9 mouse cellular contexts compared by ENCODE assay signal in genomic region chr2:85246506-85247082, GRCm38 (mm10). TPM values are rescaled to one million over a fixed set of nuclear protein-coding genes. Genes with fewer than 3 reads are reported as not detected.
A peak's percentile ranks its signal among the peaks of the same experiment; 100 is the strongest.
DNase-seq lines count a peak whose midpoint lies in the region; ATAC-seq and TF ChIP-seq lines count a peak whose summit lies in the region.
"Had no signal": no experiment of that assay in that cellular context is flagged by ENCODE, and none has a peak within 500 bp of the region (broad histone marks: within the 10 kb centered on the region; RNA-seq: fewer than 3 reads in every experiment).

No protein-coding gene starts in this region.

- TF ChIP-seq CTCF in bone marrow, adult 2 months (IDR thresholded peaks at IDR 0.05; ENCODE audit: control insufficient read depth, insufficient read depth, low read length) = peak; percentile 98
- TF ChIP-seq CTCF in kidney, postnatal 0 days (IDR thresholded peaks at IDR 0.05; ENCODE audit: low read depth) = peak; percentile 95
- peak; percentile 92 for TF ChIP-seq CTCF in liver, embryonic 14.5 days (IDR thresholded peaks at IDR 0.05; ENCODE audit: low read depth)
- TF ChIP-seq CTCF in testis, adult 2 months (IDR thresholded peaks at IDR 0.05; ENCODE audit: control insufficient read depth, insufficient read depth, insufficient replicate concordance, low read depth, low read length) = peak; percentile 95

- no peak overlapping the region for H3K4me2 ChIP-seq in heart, embryonic 14.5 days (ENCODE audit: low read length)
- no peak overlapping the region for H3K4me2 ChIP-seq in kidney, postnatal 0 days (ENCODE audit: low read length)
- no peak overlapping the region for H3K4me2 ChIP-seq in liver, embryonic 14.5 days (ENCODE audit: low read depth)
- no peak overlapping the region for H3K4me2 ChIP-seq in neural tube, embryonic 14.5 days (ENCODE audit: low read depth, low read length)
- H3K4me2 ChIP-seq: embryonic facial prominence, embryonic 12.5 days had no signal

- peak; percentile 69 to 71 for DNase-seq in B cell, adult 2 months
- peak; percentile 79 for DNase-seq in kidney, postnatal 0 days (ENCODE audit: low spot score)
- peak; percentile 3 to 14 (median 7) for DNase-seq in liver, embryonic 14.5 days (ENCODE audit: low read depth in 3 of 3, low spot score in 3 of 3)

- ATAC-seq in erythroblast, adult 5-6 weeks (replicated peaks; ENCODE audit: low FRiP score, poor library complexity, severe bottlenecking) = peak; percentile 88
- ATAC-seq in heart, embryonic 14.5 days (ENCODE audit: insufficient number of reproducible peaks, insufficient read depth, low FRiP score, low read depth) = peak; percentile 56; the same call in 1 of the 2 replicates
- ATAC-seq in kidney, postnatal 0 days (replicated peaks; ENCODE audit: low FRiP score, low read depth) = 0 out of 2 replicates have a peak, but pooled peaks have one; percentile 69
- no peak for ATAC-seq in liver, embryonic 14.5 days (ENCODE audit: insufficient read depth)
- peak; percentile 92 for ATAC-seq in neural tube, embryonic 14.5 days (ENCODE audit: low read depth)

- no peak overlapping the region for H3K9ac ChIP-seq in heart, embryonic 14.5 days (ENCODE audit: low read length)
- H3K9ac ChIP-seq in kidney, postnatal 0 days (ENCODE audit: low read depth, low read length) = no peak overlapping the region
- no peak overlapping the region for H3K9ac ChIP-seq in liver, embryonic 14.5 days (replicated peaks)
- no peak overlapping the region for H3K9ac ChIP-seq in neural tube, embryonic 14.5 days (replicated peaks; ENCODE audit: low read depth, low read length)
- H3K9ac ChIP-seq: embryonic facial prominence, embryonic 12.5 days had no signal

- TF ChIP-seq EP300 in liver, embryonic 14.5 days (IDR thresholded peaks at IDR 0.05; ENCODE audit: low read depth) = no peak

- H3K4me1 ChIP-seq in bone marrow, adult 2 months (ENCODE audit: control insufficient read depth, insufficient read depth, low read length) = no peaks in the 10 kb centered on the region
- peaks cover 0 to 3% of the 10 kb centered on the region in 2 experiments; a peak in 1 of 4 replicates for H3K4me1 ChIP-seq in heart, embryonic 14.5 days (ENCODE audit: control insufficient read depth in 2 of 2, insufficient read depth in 2 of 2, low read length in 2 of 2)
- H3K4me1 ChIP-seq in kidney, postnatal 0 days (replicated peaks; ENCODE audit: insufficient read depth, low read length) = no peaks in the 10 kb centered on the region
- H3K4me1 ChIP-seq in liver, embryonic 14.5 days (replicated peaks; ENCODE audit: control insufficient read depth in 2 of 2, insufficient read depth in 2 of 2, low read length in 1 of 2) = no peaks in the 10 kb centered on the region
- H3K4me1 ChIP-seq in neural tube, embryonic 14.5 days (ENCODE audit: control insufficient read depth, insufficient read depth, low read length) = no peaks in the 10 kb centered on the region
- no peaks in the 10 kb centered on the region for H3K4me1 ChIP-seq in testis, adult 2 months (ENCODE audit: control insufficient read depth, insufficient read depth, low read length)
- H3K4me1 ChIP-seq: embryonic facial prominence, embryonic 12.5 days had no signal

- no peaks in the 10 kb centered on the region for H3K36me3 ChIP-seq in heart, embryonic 14.5 days (ENCODE audit: control insufficient read depth, insufficient read depth, low read length)
- H3K36me3 ChIP-seq in kidney, postnatal 0 days (ENCODE audit: insufficient read depth, low read length) = no peaks in the 10 kb centered on the region
- H3K36me3 ChIP-seq in liver, embryonic 14.5 days (replicated peaks; ENCODE audit: control insufficient read depth, insufficient read depth, low read depth) = no peaks in the 10 kb centered on the region
- no peaks in the 10 kb centered on the region for H3K36me3 ChIP-seq in neural tube, embryonic 14.5 days (ENCODE audit: control insufficient read depth, insufficient read depth, low read length)
- no peaks in the 10 kb centered on the region for H3K36me3 ChIP-seq in testis, adult 2 months (ENCODE audit: control insufficient read depth, insufficient read depth, low read length)
- H3K36me3 ChIP-seq: embryonic facial prominence, embryonic 12.5 days had no signal

- H3K9me3 ChIP-seq in heart, embryonic 14.5 days (ENCODE audit: control insufficient read depth, low read length) = no peaks in the 10 kb centered on the region
- H3K9me3 ChIP-seq in kidney, postnatal 0 days (replicated peaks; ENCODE audit: low read length) = no peaks in the 10 kb centered on the region
- no peaks in the 10 kb centered on the region for H3K9me3 ChIP-seq in liver, embryonic 14.5 days (ENCODE audit: control insufficient read depth, low read length)
- no peaks in the 10 kb centered on the region for H3K9me3 ChIP-seq in neural tube, embryonic 14.5 days (ENCODE audit: control insufficient read depth, low read length)
- H3K9me3 ChIP-seq: embryonic facial prominence, embryonic 12.5 days had no signal

- no peak overlapping the region for H3K4me3 ChIP-seq in bone marrow, adult 2 months (replicated peaks; ENCODE audit: control insufficient read depth, low read depth, low read length)
- no peak overlapping the region for H3K4me3 ChIP-seq in heart, embryonic 14.5 days (ENCODE audit: control insufficient read depth in 1 of 2, insufficient read depth in 1 of 2, low read depth in 1 of 2, low read length in 2 of 2)
- no peak overlapping the region for H3K4me3 ChIP-seq in kidney, postnatal 0 days (replicated peaks; ENCODE audit: low read depth, low read length)
- no peak overlapping the region for H3K4me3 ChIP-seq in liver, embryonic 14.5 days (ENCODE audit: insufficient read depth in 1 of 2, low read depth in 2 of 2, low read length in 2 of 2)
- H3K4me3 ChIP-seq in neural tube, embryonic 14.5 days (ENCODE audit: low read depth, low read length) = no peak overlapping the region
- H3K4me3 ChIP-seq in testis, adult 2 months (ENCODE audit: control insufficient read depth, low read depth, low read length) = no peak overlapping the region
- H3K4me3 ChIP-seq: embryonic facial prominence, embryonic 12.5 days had no signal

- H3K27me3 ChIP-seq in heart, embryonic 14.5 days (ENCODE audit: control insufficient read depth, insufficient read depth, low read length) = no peaks in the 10 kb centered on the region
- H3K27me3 ChIP-seq in kidney, postnatal 0 days (ENCODE audit: insufficient read depth, low read length) = no peaks in the 10 kb centered on the region
- no peaks in the 10 kb centered on the region for H3K27me3 ChIP-seq in liver, embryonic 14.5 days (ENCODE audit: control insufficient read depth, insufficient read depth, low read length)
- no peaks in the 10 kb centered on the region for H3K27me3 ChIP-seq in neural tube, embryonic 14.5 days (ENCODE audit: control insufficient read depth, insufficient read depth, low read length)
- H3K27me3 ChIP-seq in testis, adult 2 months (ENCODE audit: control insufficient read depth, insufficient read depth, low read length) = no peaks in the 10 kb centered on the region
- H3K27me3 ChIP-seq: embryonic facial prominence, embryonic 12.5 days had no signal

- no peak for TF ChIP-seq POLR2A in bone marrow, adult 2 months (IDR thresholded peaks at IDR 0.05; ENCODE audit: borderline replicate concordance, control insufficient read depth, low read depth, low read length)
- no peak for TF ChIP-seq POLR2A in testis, adult 2 months (IDR thresholded peaks at IDR 0.05; ENCODE audit: control insufficient read depth, low read depth, low read length)

- H3K27ac ChIP-seq in bone marrow, adult 2 months (ENCODE audit: control insufficient read depth, insufficient read depth, low read depth, low read length, poor library complexity) = no peak overlapping the region
- H3K27ac ChIP-seq in heart, embryonic 14.5 days (replicated peaks in 1 of 2; ENCODE audit: control insufficient read depth in 1 of 2, insufficient read depth in 1 of 2, low read depth in 2 of 2, low read length in 2 of 2) = no peak overlapping the region
- H3K27ac ChIP-seq in kidney, postnatal 0 days = no peak overlapping the region
- H3K27ac ChIP-seq in liver, embryonic 14.5 days = no peak overlapping the region
- H3K27ac ChIP-seq in neural tube, embryonic 14.5 days (ENCODE audit: low read depth, low read length) = no peak overlapping the region
- H3K27ac ChIP-seq in testis, adult 2 months (ENCODE audit: control insufficient read depth, insufficient read depth, low read depth, low read length) = no peak overlapping the region
- H3K27ac ChIP-seq: embryonic facial prominence, embryonic 12.5 days had no signal

- 10% methylated on average over 4 of the region's 4 CpGs for WGBS in bone marrow, adult 2 months
- WGBS in heart, embryonic 14.5 days = 1% methylated on average over 4 of the region's 4 CpGs
- WGBS in kidney, postnatal 0 days = 2% methylated on average over 4 of the region's 4 CpGs
- WGBS in liver, embryonic 14.5 days (ENCODE audit: insufficient replicate concordance) = 1% methylated on average over 4 of the region's 4 CpGs
- WGBS in neural tube, embryonic 14.5 days = 9% methylated on average over 4 of the region's 4 CpGs

RNA-seq across cellular contexts. Expression of gene Lrrc55, which starts 49.6 kb away (rescaled TPM):
- not detected in 2 replicates for polyA plus RNA-seq in bone marrow, adult 2 months (2011; ENCODE audit: insufficient read depth, insufficient read length, low replicate concordance, missing spikeins)
- not detected in 2 replicates for total RNA-seq in erythroblast, adult 5-6 weeks (2015; ENCODE audit: low replicate concordance)
- total RNA-seq in erythroblast, adult 5-6 weeks (2017; ENCODE audit: low replicate concordance) = 0.28 TPM in 1 of 2 replicates, not detected in the other
- polyA plus RNA-seq in heart, embryonic 14.5 days (2014; fragmentation: Nextera tagmentation; extraction: Ambion mirVana) = 0.20 and 0.53 TPM in 2 replicates
- 0.47 and 0.84 TPM in 2 replicates for polyA plus RNA-seq in kidney, postnatal 0 days (2015; fragmentation: Nextera tagmentation; extraction: Ambion mirVana)
- 0.08 TPM in 2 replicates for polyA plus RNA-seq in liver, embryonic 14.5 days (2012; rRNA removed)
- 0.04 TPM in 1 of 2 replicates, not detected in the other for polyA plus RNA-seq in liver, embryonic 14.5 days (2014; fragmentation: Nextera tagmentation; extraction: Ambion mirVana)
- polyA plus RNA-seq in neural tube, embryonic 14.5 days (2014; fragmentation: Nextera tagmentation; extraction: Ambion mirVana) = 7.1 and 11.2 TPM in 2 replicates
- polyA plus RNA-seq in testis, adult 2 months (2012; rRNA removed) = 5.2 and 7.9 TPM in 2 replicates

Comparison
In these comparisons a context has a peak if more than half of its experiments do, and no peak if none do; other contexts are left out.
1. DNase-seq: peak in every context shown above with its lines; median percentile 79 in kidney, postnatal 0 days; 70 in B cell, adult 2 months; 7 in liver, embryonic 14.5 days.